Mouse (Mus musculus): Measurements from ENCODE around the gene Noct. TPM values are rescaled to one million over a fixed set of nuclear protein-coding genes. Genes with fewer than 3 reads are reported as not detected.
"Not testable (repeated sequence)": the region's sequence is repeated elsewhere in the genome, so short reads cannot be mapped to it uniquely, and the experiment has no call there.

Noct gene
- total RNA-seq (2014; rRNA removed; ENCODE audit: low replicate concordance): 28.1 and 35.6 TPM in 2 replicates
- 8.5 and 11.9 TPM in 2 replicates for polyA plus RNA-seq (2015; fragmentation: Nextera tagmentation; extraction: Ambion mirVana)

GRCm38 (mm10) chr3:51224363-51225225, at the start of gene Noct:
TSS of gene Noct (plus strand) at chr3:51224447.
- peak within 1 kb of the TSS; percentile 98 for H3K27ac ChIP-seq (ENCODE audit: low read depth)
- WGBS: 2% methylated on average over 99 of the region's 100 CpGs
- H3K9me3 ChIP-seq (replicated peaks; ENCODE audit: control insufficient read depth, low read length): no peaks in the 10 kb centered on the region
- peaks cover 40% of the 10 kb centered on the region for H3K4me1 ChIP-seq (ENCODE audit: control insufficient read depth, insufficient read depth)
- H3K36me3 ChIP-seq (replicated peaks; ENCODE audit: control insufficient read depth, insufficient read depth, low read length): no peaks in the 10 kb centered on the region
- H3K9ac ChIP-seq (replicated peaks; ENCODE audit: low read depth, low read length): peak within 1 kb of the TSS; percentile 99
- ATAC-seq (ENCODE audit: insufficient read depth, low read depth): peak; percentile 87
- TF ChIP-seq EP300 (IDR thresholded peaks at IDR 0.05; ENCODE audit: low read depth): peak; percentile 86
- TF ChIP-seq CTCF (IDR thresholded peaks at IDR 0.05; ENCODE audit: low read depth): no peak
- H3K4me2 ChIP-seq (ENCODE audit: low read depth, low read length): peak within 1 kb of the TSS; percentile 88
- no peaks in the 10 kb centered on the region for H3K27me3 ChIP-seq (ENCODE audit: control insufficient read depth, insufficient read depth, low read length)
- H3K4me3 ChIP-seq (ENCODE audit: low read depth, low read length): peak within 1 kb of the TSS; percentile 99
- DNase-seq (ENCODE audit: low spot score): peak; percentile 90

GRCm38 (mm10) chr3:51178158-51178557, 46.1 kb upstream of the Noct start:
- H3K27ac ChIP-seq (ENCODE audit: low read depth): no peak overlapping the region
- H3K9me3 ChIP-seq (replicated peaks; ENCODE audit: control insufficient read depth, low read length): no peaks in the 10 kb centered on the region
- ATAC-seq (ENCODE audit: insufficient read depth, low read depth): no peak
- no peak overlapping the region for H3K4me2 ChIP-seq (ENCODE audit: low read depth, low read length)
- H3K36me3 ChIP-seq (replicated peaks; ENCODE audit: control insufficient read depth, insufficient read depth, low read length): no peaks in the 10 kb centered on the region
- TF ChIP-seq CTCF (IDR thresholded peaks at IDR 0.05; ENCODE audit: low read depth) (peak; percentile 45), EP300 (IDR thresholded peaks at IDR 0.05; ENCODE audit: low read depth) (no peak)
- H3K27me3 ChIP-seq (ENCODE audit: control insufficient read depth, insufficient read depth, low read length): no peaks in the 10 kb centered on the region
- no peaks in the 10 kb centered on the region for H3K4me1 ChIP-seq (ENCODE audit: control insufficient read depth, insufficient read depth)
- no peak overlapping the region for H3K9ac ChIP-seq (replicated peaks; ENCODE audit: low read depth, low read length)
- 33% methylated on average over 10 of the region's 10 CpGs for WGBS
- no peak for DNase-seq (ENCODE audit: low spot score)
- no peak overlapping the region for H3K4me3 ChIP-seq (ENCODE audit: low read depth, low read length)

GRCm38 (mm10) chr3:51179460-51180146, 44.6 kb upstream of the Noct start:
- TF ChIP-seq CTCF (IDR thresholded peaks at IDR 0.05; ENCODE audit: low read depth) (no peak), EP300 (IDR thresholded peaks at IDR 0.05; ENCODE audit: low read depth) (no peak)
- Histone ChIP-seq H3K4me1 (ENCODE audit: control insufficient read depth, insufficient read depth) (no peaks in the 10 kb centered on the region), H3K27me3 (ENCODE audit: control insufficient read depth, insufficient read depth, low read length) (no peaks in the 10 kb centered on the region), H3K4me3 (ENCODE audit: low read depth, low read length) (no peak overlapping the region), H3K36me3 (replicated peaks; ENCODE audit: control insufficient read depth, insufficient read depth, low read length) (no peaks in the 10 kb centered on the region), H3K27ac (ENCODE audit: low read depth) (no peak overlapping the region), H3K9ac (replicated peaks; ENCODE audit: low read depth, low read length) (no peak overlapping the region), H3K9me3 (replicated peaks; ENCODE audit: control insufficient read depth, low read length) (no peaks in the 10 kb centered on the region), H3K4me2 (ENCODE audit: low read depth, low read length) (no peak overlapping the region)
- no peak for DNase-seq (ENCODE audit: low spot score)
- WGBS: 81% methylated on average over 6 of the region's 6 CpGs
- no peak for ATAC-seq (ENCODE audit: insufficient read depth, low read depth)

- TF ChIP-seq CTCF (IDR thresholded peaks at IDR 0.05; ENCODE audit: low read depth) (no peak), EP300 (IDR thresholded peaks at IDR 0.05; ENCODE audit: low read depth) (no peak)
- no peaks in the 10 kb centered on the region for H3K9me3 ChIP-seq (replicated peaks; ENCODE audit: control insufficient read depth, low read length)
- WGBS: 81% methylated on average over 8 of the region's 8 CpGs
- DNase-seq (ENCODE audit: low spot score) (no peak), ATAC-seq (ENCODE audit: insufficient read depth, low read depth) (no peak)
- no peak overlapping the region for H3K4me3 ChIP-seq (ENCODE audit: low read depth, low read length)
- no peak overlapping the region for H3K27ac ChIP-seq (ENCODE audit: low read depth)
- H3K4me1 ChIP-seq (ENCODE audit: control insufficient read depth, insufficient read depth): no peaks in the 10 kb centered on the region
- no peak overlapping the region for H3K4me2 ChIP-seq (ENCODE audit: low read depth, low read length)
- H3K36me3 ChIP-seq (replicated peaks; ENCODE audit: control insufficient read depth, insufficient read depth, low read length): no peaks in the 10 kb centered on the region
- H3K27me3 ChIP-seq (ENCODE audit: control insufficient read depth, insufficient read depth, low read length): no peaks in the 10 kb centered on the region
- no peak overlapping the region for H3K9ac ChIP-seq (replicated peaks; ENCODE audit: low read depth, low read length)
These were observed 43.8 kb upstream of the Noct start for GRCm38 (mm10) chr3:51180341-51180940.

- ATAC-seq (ENCODE audit: insufficient read depth, low read depth): no peak
- H3K9ac ChIP-seq (replicated peaks; ENCODE audit: low read depth, low read length): no peak overlapping the region
- H3K9me3 ChIP-seq (replicated peaks; ENCODE audit: control insufficient read depth, low read length): no peaks in the 10 kb centered on the region
- no peak for DNase-seq (ENCODE audit: low spot score)
- no peak overlapping the region for H3K4me2 ChIP-seq (ENCODE audit: low read depth, low read length)
- no peak overlapping the region for H3K27ac ChIP-seq (ENCODE audit: low read depth)
- H3K4me1 ChIP-seq (ENCODE audit: control insufficient read depth, insufficient read depth): no peaks in the 10 kb centered on the region
- TF ChIP-seq EP300 (IDR thresholded peaks at IDR 0.05; ENCODE audit: low read depth) (no peak), CTCF (IDR thresholded peaks at IDR 0.05; ENCODE audit: low read depth) (no peak)
- H3K27me3 ChIP-seq (ENCODE audit: control insufficient read depth, insufficient read depth, low read length): no peaks in the 10 kb centered on the region
- no peaks in the 10 kb centered on the region for H3K36me3 ChIP-seq (replicated peaks; ENCODE audit: control insufficient read depth, insufficient read depth, low read length)
- no peak overlapping the region for H3K4me3 ChIP-seq (ENCODE audit: low read depth, low read length)
- 81% methylated on average over 5 of the region's 5 CpGs for WGBS
These were observed 41.8 kb upstream of the Noct start for GRCm38 (mm10) chr3:51182455-51182854.

- 26% methylated on average over 1 of the region's 1 CpGs for WGBS
- H3K9me3 ChIP-seq (replicated peaks; ENCODE audit: control insufficient read depth, low read length); ATAC-seq (ENCODE audit: insufficient read depth, low read depth); H3K36me3 ChIP-seq (replicated peaks; ENCODE audit: control insufficient read depth, insufficient read depth, low read length); H3K27me3 ChIP-seq (ENCODE audit: control insufficient read depth, insufficient read depth, low read length); H3K4me3 ChIP-seq (ENCODE audit: low read depth, low read length); H3K4me1 ChIP-seq (ENCODE audit: control insufficient read depth, insufficient read depth); H3K9ac ChIP-seq (replicated peaks; ENCODE audit: low read depth, low read length); DNase-seq (ENCODE audit: low spot score); H3K4me2 ChIP-seq (ENCODE audit: low read depth, low read length): not testable (repeated sequence)
- 0 out of 2 replicates have a peak overlapping the region, but pooled peaks have one; percentile 25 for H3K27ac ChIP-seq (ENCODE audit: low read depth)
These were observed 40.7 kb upstream of the Noct start for GRCm38 (mm10) chr3:51183508-51183907.

GRCm38 (mm10) chr3:51183967-51184366, 40.3 kb upstream of the Noct start:
- DNase-seq (ENCODE audit: low spot score); H3K9ac ChIP-seq (replicated peaks; ENCODE audit: low read depth, low read length); H3K27me3 ChIP-seq (ENCODE audit: control insufficient read depth, insufficient read depth, low read length); H3K36me3 ChIP-seq (replicated peaks; ENCODE audit: control insufficient read depth, insufficient read depth, low read length); H3K4me1 ChIP-seq (ENCODE audit: control insufficient read depth, insufficient read depth); H3K4me2 ChIP-seq (ENCODE audit: low read depth, low read length); H3K9me3 ChIP-seq (replicated peaks; ENCODE audit: control insufficient read depth, low read length); H3K4me3 ChIP-seq (ENCODE audit: low read depth, low read length): not testable (repeated sequence)
- H3K27ac ChIP-seq (ENCODE audit: low read depth): 0 out of 2 replicates have a peak overlapping the region, but pooled peaks have one; percentile 25
- WGBS: 54% methylated on average over 3 of the region's 3 CpGs
- peak; percentile 65 for ATAC-seq (ENCODE audit: insufficient read depth, low read depth)

Measured in heart, postnatal 0 days (tissue).